Mouse (Mus musculus): ENCODE results near the gene Zmym4.
"Not testable (repeated sequence)": the region's sequence is repeated elsewhere in the genome, so short reads cannot be mapped to it uniquely, and the experiment has no call there.

DNA sequence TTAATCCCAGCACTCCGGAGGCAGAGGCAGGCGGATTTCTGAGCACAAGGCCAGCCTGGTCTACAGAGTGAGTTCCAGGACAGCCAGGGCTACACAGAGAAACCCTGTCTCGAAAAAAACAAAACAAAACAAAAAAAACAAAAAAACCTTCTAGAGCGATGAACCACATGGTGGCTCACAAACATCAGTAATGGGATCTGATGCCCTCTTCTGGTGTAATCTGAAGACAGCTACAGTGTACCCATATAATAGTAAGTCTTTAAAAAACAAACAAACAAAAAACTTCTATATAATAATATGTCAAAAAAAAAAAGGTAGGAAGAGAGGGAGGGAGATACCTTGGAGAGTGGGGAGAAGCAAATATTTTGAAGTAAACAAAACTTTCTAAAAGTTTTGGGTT lies 17.1 kb downstream of the Zmym4 start:
- not testable (repeated sequence) for TF ChIP-seq TAL1, GATA1 (IDR thresholded peaks at IDR 0.05; ENCODE audit: low read length)

All from erythroblast, embryonic 14.5 days (primary cell).